Mouse (Mus musculus) embryonic facial prominence, embryonic 15.5 days (tissue): Measurements from ENCODE around the gene Prdm2. TPM values are rescaled to one million over a fixed set of nuclear protein-coding genes. Genes with fewer than 3 reads are reported as not detected.

Experiments
- ATAC-seq: fragments of 200-750 bp; cut with Nextera tagmentation; 2 replicates; pipeline ENCODE4 v1.8.0; 2017; ENCODE audit warnings: low read depth, moderate TSS enrichment; ENCODE audit not compliant: insufficient number of reproducible peaks, low FRiP score, low TSS enrichment
- H3K27ac ChIP-seq: fragments of 300-500 bp; sonication (generic); replicated peaks from 2 replicates; pipeline ENCODE4 v1.5.1; 2015; ENCODE audit warnings: mild to moderate bottlenecking, inconsistent platforms
- H3K27me3 ChIP-seq: fragments of 300-500 bp; sonication (generic); 2 replicates; pipeline ENCODE4 v1.6.1; 2015; ENCODE audit warnings: inconsistent platforms
- H3K36me3 ChIP-seq: fragments of 300-500 bp; sonication (generic); 2 replicates; pipeline ENCODE4 v1.6.1; 2015; ENCODE audit warnings: mild to moderate bottlenecking, inconsistent platforms
- H3K4me1 ChIP-seq: fragments of 300-500 bp; sonication (generic); 2 replicates; pipeline ENCODE4 v1.6.1; 2015; ENCODE audit warnings: inconsistent platforms
- H3K4me2 ChIP-seq: fragments of 300-500 bp; sonication (generic); replicated peaks from 2 replicates; pipeline ENCODE4 v1.6.1; 2015; ENCODE audit warnings: mild to moderate bottlenecking, inconsistent platforms
- H3K4me3 ChIP-seq: fragments of 300-500 bp; sonication (generic); replicated peaks from 2 replicates; pipeline ENCODE4 v1.5.1; 2015; ENCODE audit warnings: mild to moderate bottlenecking, inconsistent platforms
- H3K9ac ChIP-seq: fragments of 300-500 bp; sonication (generic); 2 replicates; pipeline ENCODE4 v1.6.1; 2015; ENCODE audit warnings: inconsistent platforms
- H3K9me3 ChIP-seq: fragments of 300-500 bp; sonication (generic); replicated peaks from 2 replicates; pipeline ENCODE4 v1.6.1; 2016; ENCODE audit warnings: inconsistent platforms
- WGBS: fragments of 180-500 bp; shearing (Covaris S2); methylation state at CpG from one replicate; pipeline ENCODE4 v1.1.7; 2015; 5-methylcytosine and 5-hydroxymethylcytosine counted together
- polyA plus RNA-seq: library from polyadenylated mRNA; unstranded; fragments of >200 nt; fragmentation: Nextera tagmentation; extraction: Ambion mirVana; gene quantifications from 2 replicates; pipeline ENCODE4 v1.2.1, GENCODE M21; 2015

The Prdm2 gene
- polyA plus RNA-seq, 1 experiment from 2014 or later, result 12.0 TPM

DNA sequence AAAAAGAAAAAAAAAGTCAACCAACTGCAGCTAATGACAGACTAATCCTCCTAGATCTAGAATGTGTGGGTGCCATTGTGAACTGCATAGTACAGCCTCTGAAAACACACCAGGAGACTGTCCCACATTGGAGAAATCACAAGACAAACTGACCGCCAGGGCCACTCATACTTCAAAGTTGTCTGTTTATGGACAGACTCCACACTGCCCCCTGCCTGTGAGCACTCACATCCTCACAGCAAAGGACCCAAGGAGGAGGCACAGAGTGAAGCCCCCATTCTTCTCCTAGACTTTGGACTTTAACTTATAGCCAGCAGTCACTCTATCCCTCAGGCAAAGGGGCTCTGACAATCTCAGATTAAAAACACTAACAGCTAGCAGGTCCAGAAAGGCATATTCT is 61.5 kb downstream of the Prdm2 start:
- no peak overlapping the region for H3K4me2 ChIP-seq
- 92% methylated on average over 1 of the region's 1 CpGs for WGBS
- ATAC-seq, result no peak
- no peaks in the 10 kb centered on the region for H3K36me3 ChIP-seq
- no peaks in the 10 kb centered on the region for H3K9me3 ChIP-seq
- H3K4me1 ChIP-seq, result peaks cover 23% of the 10 kb centered on the region
- H3K27ac ChIP-seq, result no peak overlapping the region; the same call in 1 of the 2 replicates
- no peak overlapping the region for H3K9ac ChIP-seq
- no peak overlapping the region for H3K4me3 ChIP-seq
- no peaks in the 10 kb centered on the region for H3K27me3 ChIP-seq

DNA sequence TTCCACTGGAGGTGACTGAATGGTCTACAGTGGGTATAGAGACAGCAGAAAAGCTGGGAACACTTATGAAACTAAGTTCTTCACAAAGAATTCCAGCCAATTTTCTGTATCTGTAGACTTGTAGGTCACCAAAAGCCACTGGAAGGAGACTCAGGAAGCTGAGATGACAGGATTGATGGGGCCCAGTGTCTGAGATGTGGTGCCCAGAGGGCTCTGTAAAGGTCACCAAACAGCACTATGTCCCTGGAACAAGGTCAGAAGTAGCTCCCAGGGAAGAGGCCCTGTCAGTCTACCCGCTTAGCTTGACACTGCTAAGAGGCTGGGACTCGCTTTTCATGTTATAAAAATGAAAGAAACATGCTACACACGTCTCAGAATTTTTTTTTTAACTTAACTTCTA is 65.1 kb downstream of the Prdm2 start:
- Histone ChIP-seq H3K9ac (no peak overlapping the region), H3K9me3 (no peaks in the 10 kb centered on the region), H3K27ac (no peak overlapping the region), H3K4me3 (no peak overlapping the region), H3K36me3 (no peaks in the 10 kb centered on the region), H3K27me3 (no peaks in the 10 kb centered on the region), H3K4me1 (peaks cover 26% of the 10 kb centered on the region), H3K4me2 (no peak overlapping the region)
- ATAC-seq, result no peak
- WGBS, result 68% methylated on average over 3 of the region's 3 CpGs

DNA sequence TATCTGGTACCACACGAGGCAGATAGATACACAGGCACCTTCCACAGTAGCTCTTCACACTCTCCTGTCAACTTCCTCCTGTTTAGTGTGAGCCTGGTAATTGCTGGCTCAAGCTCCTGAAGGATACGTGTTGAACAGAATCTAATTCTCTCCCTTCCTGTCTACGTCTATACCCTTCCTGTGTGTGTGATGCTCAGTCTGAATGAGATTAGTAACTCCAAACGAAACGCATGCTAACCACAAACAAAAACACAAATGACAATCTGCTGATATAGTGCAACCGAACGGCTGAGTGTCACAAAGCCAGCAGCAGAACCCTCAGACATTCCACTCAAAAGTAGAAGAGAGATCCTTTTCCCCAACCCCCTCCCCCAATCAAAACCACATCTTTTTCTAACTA is 69.2 kb downstream of the Prdm2 start:
- Histone ChIP-seq H3K9me3 (no peaks in the 10 kb centered on the region), H3K4me2 (no peak overlapping the region), H3K36me3 (peaks cover 15% of the 10 kb centered on the region; the same call in 1 of the 2 replicates), H3K4me1 (peaks cover 19% of the 10 kb centered on the region), H3K27me3 (no peaks in the 10 kb centered on the region), H3K9ac (no peak overlapping the region), H3K27ac (no peak overlapping the region), H3K4me3 (no peak overlapping the region)
- ATAC-seq, result no peak
- 36% methylated on average over 7 of the region's 7 CpGs for WGBS

DNA sequence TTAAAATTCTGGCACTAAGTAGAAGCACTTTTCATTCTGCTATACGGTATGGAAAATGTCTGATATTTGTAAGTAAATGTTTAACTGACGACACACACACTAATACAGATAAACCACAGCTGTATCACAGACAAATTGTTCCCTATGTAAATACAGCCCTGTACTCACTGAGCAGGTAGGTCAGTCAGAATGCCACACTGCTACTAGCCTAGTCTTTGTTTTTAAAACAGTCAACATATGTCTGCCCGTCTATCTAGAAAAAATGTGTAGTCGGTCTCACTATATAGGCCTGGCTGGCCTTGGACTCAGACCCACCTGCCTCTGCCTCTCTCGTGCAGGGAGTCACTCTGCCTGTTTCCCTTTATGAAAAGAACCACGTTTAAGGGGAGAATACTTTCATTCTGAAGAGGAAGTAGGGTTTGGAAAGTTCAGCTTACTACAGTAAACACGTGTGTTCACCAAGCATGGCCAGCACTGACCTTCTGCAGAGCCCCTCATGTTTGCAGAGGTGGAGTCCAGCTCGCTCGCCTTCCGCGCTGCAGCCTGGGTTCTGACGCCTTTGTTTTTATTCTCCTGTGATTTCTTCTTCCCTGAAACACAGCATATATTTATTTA is 71.0 kb downstream of the Prdm2 start:
- no peak overlapping the region for H3K27ac ChIP-seq
- no peaks in the 10 kb centered on the region for H3K9me3 ChIP-seq
- H3K4me2 ChIP-seq, result no peak overlapping the region
- H3K36me3 ChIP-seq, result peaks cover 15% of the 10 kb centered on the region; the same call in 1 of the 2 replicates
- peaks cover 16% of the 10 kb centered on the region for H3K4me1 ChIP-seq
- WGBS, result 80% methylated on average over 12 of the region's 12 CpGs
- H3K9ac ChIP-seq, result no peak overlapping the region
- no peaks in the 10 kb centered on the region for H3K27me3 ChIP-seq
- H3K4me3 ChIP-seq, result no peak overlapping the region
- ATAC-seq, result no peak

DNA sequence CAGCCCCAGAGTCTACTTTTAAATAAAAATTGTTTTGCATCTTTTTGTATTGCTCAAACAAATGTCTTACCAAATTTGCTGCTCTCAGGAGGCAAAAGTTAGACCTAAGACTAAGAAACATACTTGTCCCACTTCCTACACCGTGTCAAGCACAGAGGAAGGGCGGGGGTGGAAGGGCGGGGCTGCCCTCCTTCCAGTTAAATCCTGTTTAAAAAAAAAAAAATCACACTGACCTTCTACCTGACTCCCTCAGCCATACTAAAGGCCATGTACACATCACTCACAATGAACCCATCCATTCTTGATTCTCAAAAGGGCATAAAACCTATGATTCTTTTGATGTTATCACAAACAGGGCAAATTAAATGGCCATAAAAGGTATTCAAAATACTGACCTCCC is 71.9 kb downstream of the Prdm2 start:
- no peak overlapping the region for H3K9ac ChIP-seq
- peaks cover 12% of the 10 kb centered on the region for H3K4me1 ChIP-seq
- no peak overlapping the region for H3K4me2 ChIP-seq
- WGBS, result 88% methylated on average over 3 of the region's 3 CpGs
- H3K4me3 ChIP-seq, result no peak overlapping the region
- no peaks in the 10 kb centered on the region for H3K27me3 ChIP-seq
- H3K27ac ChIP-seq, result no peak overlapping the region
- no peak for ATAC-seq
- no peaks in the 10 kb centered on the region for H3K9me3 ChIP-seq
- peaks cover 19% of the 10 kb centered on the region for H3K36me3 ChIP-seq

DNA sequence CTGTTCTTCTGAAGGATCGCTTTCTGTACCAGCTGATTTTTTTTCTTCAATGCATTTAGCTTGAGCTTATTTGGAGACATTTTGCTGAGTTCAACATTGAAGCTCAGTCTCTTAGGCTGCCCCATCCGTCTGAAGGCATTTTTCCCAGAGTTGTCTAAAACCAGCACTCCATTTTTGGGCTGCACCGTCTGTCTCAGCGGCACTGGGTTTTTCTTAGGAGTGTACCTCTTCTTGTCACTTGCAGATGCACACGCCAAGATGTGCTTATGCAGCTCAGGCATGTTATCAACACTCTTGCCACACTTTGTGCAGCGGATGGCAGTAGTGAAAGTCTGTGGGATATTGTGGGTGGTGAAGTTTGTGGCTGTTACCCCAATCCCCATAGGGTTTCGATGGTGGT is 80.4 kb downstream of the Prdm2 start:
- Histone ChIP-seq H3K27ac (no peak overlapping the region), H3K4me3 (no peak overlapping the region), H3K27me3 (no peaks in the 10 kb centered on the region), H3K9ac (no peak overlapping the region), H3K36me3 (peaks cover 78% of the 10 kb centered on the region), H3K4me2 (no peak overlapping the region), H3K9me3 (no peaks in the 10 kb centered on the region), H3K4me1 (no peaks in the 10 kb centered on the region)
- no peak for ATAC-seq
- 90% methylated on average over 7 of the region's 7 CpGs for WGBS

DNA sequence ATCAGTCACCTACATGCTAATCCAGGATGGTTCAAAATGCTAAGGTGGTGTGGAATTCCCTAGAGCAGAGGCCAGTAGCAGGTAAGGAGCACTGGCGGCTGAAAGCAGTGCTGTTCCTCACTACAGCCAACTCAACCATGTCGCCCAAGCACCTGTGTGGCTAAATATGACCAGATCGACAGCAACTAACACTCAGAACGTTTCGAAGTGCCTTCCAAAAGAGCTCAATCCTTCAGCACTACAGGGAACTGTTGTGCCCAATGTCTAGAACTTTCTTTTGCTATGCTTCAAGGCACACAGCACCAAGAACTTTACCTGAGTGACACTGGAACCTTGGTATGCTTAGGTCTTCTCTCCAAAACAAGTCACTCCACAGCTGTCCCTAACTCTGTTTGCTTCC is 82.4 kb downstream of the Prdm2 start:
- Histone ChIP-seq H3K9ac (no peak overlapping the region), H3K27me3 (no peaks in the 10 kb centered on the region), H3K27ac (no peak overlapping the region), H3K36me3 (peaks cover 82% of the 10 kb centered on the region), H3K4me2 (no peak overlapping the region), H3K4me1 (no peaks in the 10 kb centered on the region), H3K4me3 (no peak overlapping the region), H3K9me3 (no peaks in the 10 kb centered on the region)
- ATAC-seq, result no peak
- 92% methylated on average over 5 of the region's 5 CpGs for WGBS

DNA sequence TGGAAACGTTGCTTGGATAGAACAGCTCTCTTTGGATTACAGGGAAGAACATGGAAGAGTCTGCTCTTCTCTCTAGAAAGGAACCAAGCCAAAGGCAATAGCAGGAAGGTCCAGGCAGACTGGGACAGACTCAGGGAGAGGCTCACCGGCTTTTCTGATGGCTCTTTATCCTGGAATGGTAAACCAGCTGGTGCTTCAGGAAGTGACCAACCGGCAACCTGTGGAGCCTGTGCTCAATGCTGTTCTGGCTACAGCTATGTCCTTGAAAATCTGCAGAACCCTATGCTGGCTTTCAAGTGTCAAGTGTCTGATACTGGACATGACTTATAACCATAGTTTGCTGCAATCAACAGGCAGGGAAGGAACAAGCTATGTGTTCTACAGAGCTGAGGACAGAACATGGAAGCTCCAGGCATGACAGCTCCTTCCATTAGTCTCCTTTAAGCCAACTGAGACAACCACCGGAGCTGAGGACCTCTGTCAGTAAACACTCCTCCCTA is 83.5 kb downstream of the Prdm2 start:
- peaks cover 71% of the 10 kb centered on the region for H3K36me3 ChIP-seq
- no peaks in the 10 kb centered on the region for H3K4me1 ChIP-seq
- no peaks in the 10 kb centered on the region for H3K27me3 ChIP-seq
- H3K9ac ChIP-seq, result no peak overlapping the region
- no peak overlapping the region for H3K27ac ChIP-seq
- H3K4me3 ChIP-seq, result no peak overlapping the region
- 87% methylated on average over 4 of the region's 4 CpGs for WGBS
- no peak for ATAC-seq
- H3K4me2 ChIP-seq, result no peak overlapping the region
- H3K9me3 ChIP-seq, result no peaks in the 10 kb centered on the region

DNA sequence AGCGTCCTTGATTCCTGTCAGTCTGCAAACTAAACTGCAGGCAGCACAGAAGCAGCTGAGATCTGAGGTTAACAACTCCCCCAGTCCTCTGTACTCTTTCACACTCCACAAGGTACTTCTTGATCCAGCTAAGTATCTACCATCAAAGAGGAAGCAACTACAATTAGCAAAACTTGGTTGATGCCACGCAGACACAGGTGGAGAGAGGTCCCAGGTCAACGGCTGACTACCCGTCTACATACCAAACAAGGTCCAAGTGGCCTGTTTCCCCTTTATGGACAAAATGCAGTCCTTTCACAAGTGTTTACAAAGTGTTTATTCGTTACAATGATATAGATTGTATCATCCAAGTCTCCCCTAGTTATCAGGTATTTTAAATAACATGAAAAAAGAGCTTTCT is 85.6 kb downstream of the Prdm2 start:
- Histone ChIP-seq H3K9ac (no peak overlapping the region), H3K9me3 (no peaks in the 10 kb centered on the region), H3K4me1 (no peaks in the 10 kb centered on the region), H3K4me3 (no peak overlapping the region), H3K27me3 (no peaks in the 10 kb centered on the region), H3K27ac (no peak overlapping the region), H3K4me2 (no peak overlapping the region), H3K36me3 (peaks cover 52% of the 10 kb centered on the region)
- WGBS, result 87% methylated on average over 5 of the region's 5 CpGs
- ATAC-seq, result no peak

DNA sequence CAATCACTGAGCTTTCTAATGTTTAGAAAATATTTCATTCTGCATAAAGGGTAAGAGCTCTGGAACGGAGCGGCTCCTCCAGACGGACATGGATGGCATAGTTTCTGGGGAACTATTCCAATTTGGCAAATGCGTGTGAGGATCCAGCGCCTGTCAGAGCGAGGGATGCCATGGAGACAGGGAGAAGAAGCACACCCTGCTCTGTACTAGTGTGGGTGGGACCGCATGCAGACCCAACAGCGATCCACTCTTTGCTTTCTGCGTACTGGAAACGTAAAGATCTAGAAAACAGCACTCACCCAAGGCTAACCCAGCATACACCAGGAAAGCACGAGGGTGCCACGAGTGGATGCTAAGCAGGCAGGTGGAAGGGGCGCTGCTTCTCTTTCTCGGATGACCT is 86.3 kb downstream of the Prdm2 start:
- Histone ChIP-seq H3K36me3 (peaks cover 46% of the 10 kb centered on the region), H3K4me2 (no peak overlapping the region), H3K9ac (no peak overlapping the region), H3K9me3 (no peaks in the 10 kb centered on the region), H3K27me3 (no peaks in the 10 kb centered on the region), H3K4me3 (no peak overlapping the region), H3K4me1 (no peaks in the 10 kb centered on the region), H3K27ac (no peak overlapping the region)
- no peak for ATAC-seq
- 92% methylated on average over 14 of the region's 14 CpGs for WGBS

DNA sequence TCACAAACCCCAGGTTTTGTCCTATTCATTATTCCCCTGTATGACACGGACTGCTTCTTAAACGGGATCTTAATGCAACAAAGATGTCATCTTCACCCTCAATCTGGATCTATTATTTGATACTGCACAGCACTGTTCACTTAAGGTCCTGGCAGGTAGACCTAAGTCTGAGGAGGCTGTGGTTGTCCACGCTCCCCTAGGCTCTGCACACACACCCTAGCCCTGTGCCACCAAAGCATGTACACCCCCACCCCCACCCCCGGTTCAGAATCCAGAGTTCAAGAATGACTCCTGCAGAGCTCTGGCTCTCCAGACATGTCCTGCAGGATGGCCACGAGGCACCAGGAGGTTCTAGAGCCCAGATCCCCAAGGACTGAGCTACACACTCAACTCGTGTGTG is 87.5 kb downstream of the Prdm2 start:
- no peaks in the 10 kb centered on the region for H3K9me3 ChIP-seq
- H3K4me3 ChIP-seq, result no peak overlapping the region
- ATAC-seq, result no peak
- no peak overlapping the region for H3K9ac ChIP-seq
- H3K4me1 ChIP-seq, result 0 out of 2 replicates have a peak, but pooled peaks cover 5% of the 10 kb centered on the region
- no peak overlapping the region for H3K27ac ChIP-seq
- 71% methylated on average over 6 of the region's 6 CpGs for WGBS
- no peak overlapping the region for H3K4me2 ChIP-seq
- no peaks in the 10 kb centered on the region for H3K27me3 ChIP-seq
- H3K36me3 ChIP-seq, result peaks cover 36% of the 10 kb centered on the region

DNA sequence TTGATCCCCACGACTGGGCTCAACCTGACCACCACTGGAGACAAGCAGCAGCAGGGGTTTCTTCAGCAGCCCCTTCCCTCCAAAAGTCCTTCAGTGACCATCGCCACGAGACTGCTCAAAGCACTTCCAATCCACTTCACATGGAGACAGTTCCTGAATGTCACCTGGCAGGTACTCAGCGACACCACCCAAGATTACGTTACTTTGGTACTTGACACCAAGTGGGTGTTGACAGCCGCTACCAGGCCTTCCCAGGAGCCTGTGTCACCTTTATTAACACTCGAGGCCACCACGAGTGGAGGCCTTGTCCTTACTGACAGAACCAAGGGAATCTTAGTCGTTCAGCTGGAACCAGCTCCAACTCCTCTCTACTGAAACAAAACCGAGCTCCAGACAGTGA is 89.8 kb downstream of the Prdm2 start:
- no peak for ATAC-seq
- no peak overlapping the region for H3K4me2 ChIP-seq
- WGBS, result 79% methylated on average over 10 of the region's 10 CpGs
- H3K4me3 ChIP-seq, result no peak overlapping the region
- no peak overlapping the region for H3K27ac ChIP-seq
- H3K9me3 ChIP-seq, result no peaks in the 10 kb centered on the region
- no peaks in the 10 kb centered on the region for H3K27me3 ChIP-seq
- peaks cover 19% of the 10 kb centered on the region for H3K36me3 ChIP-seq
- H3K9ac ChIP-seq, result no peak overlapping the region
- peaks cover 17% of the 10 kb centered on the region; the same call in 1 of the 2 replicates for H3K4me1 ChIP-seq
